Mouse (Mus musculus): Measurements from ENCODE around the gene Dpp4. TPM values are rescaled to one million over a fixed set of nuclear protein-coding genes. Genes with fewer than 3 reads are reported as not detected.

The Dpp4 gene
- polyA plus RNA-seq, 1 experiment from 2014 or later = 56.0 TPM

GRCm38 (mm10) chr2:62411211-62412080, 585 bp downstream of the Dpp4 start:
- Histone ChIP-seq H3K27me3 (replicated peaks; ENCODE audit: control insufficient read depth, insufficient read depth, low read length) (no peaks in the 10 kb centered on the region), H3K36me3 (ENCODE audit: control insufficient read depth, insufficient read depth) (no peaks in the 10 kb centered on the region), H3K27ac (ENCODE audit: low read depth, low read length) (peak overlapping the region; percentile 85), H3K4me3 (ENCODE audit: low read depth, low read length) (peak overlapping the region; percentile 56), H3K4me1 (replicated peaks; ENCODE audit: control insufficient read depth, insufficient read depth, low read length) (peaks cover 8% of the 10 kb centered on the region; the same call in 1 of the 2 replicates), H3K9ac (ENCODE audit: low read depth, low read length) (peak overlapping the region; percentile 68), H3K4me2 (replicated peaks; ENCODE audit: low read depth) (peak overlapping the region; percentile 89), H3K9me3 (ENCODE audit: control insufficient read depth) (no peaks in the 10 kb centered on the region)
- WGBS = 4% methylated on average over 47 of the region's 47 CpGs
- TF ChIP-seq CTCF (IDR thresholded peaks at IDR 0.05; ENCODE audit: low read depth) = peak; percentile 29
- ATAC-seq = peak; percentile 90

GRCm38 (mm10) chr2:62408701-62409201, 3.3 kb downstream of the Dpp4 start:
- Histone ChIP-seq H3K4me3 (ENCODE audit: low read depth, low read length) (no peak overlapping the region), H3K27me3 (replicated peaks; ENCODE audit: control insufficient read depth, insufficient read depth, low read length) (no peaks in the 10 kb centered on the region), H3K9ac (ENCODE audit: low read depth, low read length) (no peak overlapping the region), H3K36me3 (ENCODE audit: control insufficient read depth, insufficient read depth) (no peaks in the 10 kb centered on the region), H3K27ac (ENCODE audit: low read depth, low read length) (peak overlapping the region; percentile 60), H3K4me1 (replicated peaks; ENCODE audit: control insufficient read depth, insufficient read depth, low read length) (peaks cover 8% of the 10 kb centered on the region), H3K9me3 (ENCODE audit: control insufficient read depth) (no peaks in the 10 kb centered on the region), H3K4me2 (replicated peaks; ENCODE audit: low read depth) (peak overlapping the region; percentile 48)
- WGBS = 6% methylated on average over 4 of the region's 4 CpGs
- ATAC-seq = peak; percentile 50
- TF ChIP-seq CTCF (IDR thresholded peaks at IDR 0.05; ENCODE audit: low read depth) = no peak

GRCm38 (mm10) chr2:62408216-62408615, 3.8 kb downstream of the Dpp4 start:
- H3K27me3 ChIP-seq (replicated peaks; ENCODE audit: control insufficient read depth, insufficient read depth, low read length) = no peaks in the 10 kb centered on the region
- H3K4me3 ChIP-seq (ENCODE audit: low read depth, low read length) = no peak overlapping the region
- H3K4me1 ChIP-seq (replicated peaks; ENCODE audit: control insufficient read depth, insufficient read depth, low read length) = peaks cover 8% of the 10 kb centered on the region
- WGBS = 59% methylated on average over 5 of the region's 5 CpGs
- peak overlapping the region; percentile 60; the same call in 1 of the 2 replicates for H3K27ac ChIP-seq (ENCODE audit: low read depth, low read length)
- no peaks in the 10 kb centered on the region for H3K36me3 ChIP-seq (ENCODE audit: control insufficient read depth, insufficient read depth)
- H3K9me3 ChIP-seq (ENCODE audit: control insufficient read depth) = no peaks in the 10 kb centered on the region
- no peak for TF ChIP-seq CTCF (IDR thresholded peaks at IDR 0.05; ENCODE audit: low read depth)
- 0 out of 2 replicates have a peak overlapping the region, but pooled peaks have one; percentile 48 for H3K4me2 ChIP-seq (replicated peaks; ENCODE audit: low read depth)
- ATAC-seq = no peak
- no peak overlapping the region for H3K9ac ChIP-seq (ENCODE audit: low read depth, low read length)

- no peaks in the 10 kb centered on the region for H3K9me3 ChIP-seq (ENCODE audit: control insufficient read depth)
- H3K36me3 ChIP-seq (ENCODE audit: control insufficient read depth, insufficient read depth) = no peaks in the 10 kb centered on the region
- no peaks in the 10 kb centered on the region for H3K27me3 ChIP-seq (replicated peaks; ENCODE audit: control insufficient read depth, insufficient read depth, low read length)
- H3K9ac ChIP-seq (ENCODE audit: low read depth, low read length) = no peak overlapping the region
- peak overlapping the region; percentile 63 for H3K27ac ChIP-seq (ENCODE audit: low read depth, low read length)
- TF ChIP-seq CTCF (IDR thresholded peaks at IDR 0.05; ENCODE audit: low read depth) = no peak
- ATAC-seq = peak; percentile 81
- 23% methylated on average over 5 of the region's 5 CpGs for WGBS
- peaks cover under 1% of the 10 kb centered on the region for H3K4me1 ChIP-seq (replicated peaks; ENCODE audit: control insufficient read depth, insufficient read depth, low read length)
- no peak overlapping the region for H3K4me3 ChIP-seq (ENCODE audit: low read depth, low read length)
- H3K4me2 ChIP-seq (replicated peaks; ENCODE audit: low read depth) = peak overlapping the region; percentile 37
Measured at GRCm38 (mm10) chr2:62403556-62404135, 8.4 kb downstream of the Dpp4 start.

GRCm38 (mm10) chr2:62401011-62401410, 11.0 kb downstream of the Dpp4 start:
- WGBS = 75% methylated on average over 6 of the region's 6 CpGs
- Histone ChIP-seq H3K4me3 (ENCODE audit: low read depth, low read length) (no peak overlapping the region), H3K4me1 (replicated peaks; ENCODE audit: control insufficient read depth, insufficient read depth, low read length) (no peaks in the 10 kb centered on the region; the same call in none of the 2 replicates), H3K9me3 (ENCODE audit: control insufficient read depth) (no peaks in the 10 kb centered on the region), H3K27ac (ENCODE audit: low read depth, low read length) (no peak overlapping the region), H3K36me3 (ENCODE audit: control insufficient read depth, insufficient read depth) (no peaks in the 10 kb centered on the region), H3K9ac (ENCODE audit: low read depth, low read length) (no peak overlapping the region), H3K27me3 (replicated peaks; ENCODE audit: control insufficient read depth, insufficient read depth, low read length) (no peaks in the 10 kb centered on the region), H3K4me2 (replicated peaks; ENCODE audit: low read depth) (no peak overlapping the region)
- TF ChIP-seq CTCF (IDR thresholded peaks at IDR 0.05; ENCODE audit: low read depth) = no peak
- no peak for ATAC-seq

- Histone ChIP-seq H3K9ac (ENCODE audit: low read depth, low read length) (no peak overlapping the region), H3K27ac (ENCODE audit: low read depth, low read length) (peak overlapping the region; percentile 50; the same call in 1 of the 2 replicates), H3K36me3 (ENCODE audit: control insufficient read depth, insufficient read depth) (no peaks in the 10 kb centered on the region), H3K4me1 (replicated peaks; ENCODE audit: control insufficient read depth, insufficient read depth, low read length) (no peaks in the 10 kb centered on the region; the same call in none of the 2 replicates), H3K4me3 (ENCODE audit: low read depth, low read length) (no peak overlapping the region), H3K27me3 (replicated peaks; ENCODE audit: control insufficient read depth, insufficient read depth, low read length) (no peaks in the 10 kb centered on the region), H3K9me3 (ENCODE audit: control insufficient read depth) (no peaks in the 10 kb centered on the region), H3K4me2 (replicated peaks; ENCODE audit: low read depth) (no peak overlapping the region)
- no peak for ATAC-seq
- WGBS = 85% methylated on average over 2 of the region's 2 CpGs
- no peak for TF ChIP-seq CTCF (IDR thresholded peaks at IDR 0.05; ENCODE audit: low read depth)
Measured at GRCm38 (mm10) chr2:62399832-62400231, 12.2 kb downstream of the Dpp4 start.
